Mouse (Mus musculus) erythroid progenitor cell, adult 5-6 weeks (primary cell): Measurements from ENCODE around the gene Vps13d. TPM values are rescaled to one million over a fixed set of nuclear protein-coding genes. Genes with fewer than 3 reads are reported as not detected.

ENCODE experiments used
- ATAC-seq: replicated peaks from 2 replicates; pipeline ENCODE4 v1.8.0; 2016; ENCODE audit warnings: moderate number of reproducible peaks, mild to moderate bottlenecking, moderate TSS enrichment, inconsistent platforms; ENCODE audit not compliant: poor library complexity, low FRiP score, severe bottlenecking
- total RNA-seq, 2 experiments: library from RNA; stranded (forward) in 1 of 2; stranded (reverse) in 1 of 2; fragments of 150-400 nt in 1 of 2; fragments of 186-747, 209-891 nt in 1 of 2; gene quantifications; 2 replicates each; pipeline versions ENCODE4 v1.2.3 to v1.2.4; 2015 to 2017; ENCODE audit warnings: low replicate concordance in 2 of 2

Vps13d gene
- total RNA-seq, 2 experiments from 2014 or later, result 54.5 to 66.2 TPM

- no peak for ATAC-seq
These were observed 95.0 kb downstream of the Vps13d start for GRCm38 (mm10) chr4:145099853-145100252.

DNA sequence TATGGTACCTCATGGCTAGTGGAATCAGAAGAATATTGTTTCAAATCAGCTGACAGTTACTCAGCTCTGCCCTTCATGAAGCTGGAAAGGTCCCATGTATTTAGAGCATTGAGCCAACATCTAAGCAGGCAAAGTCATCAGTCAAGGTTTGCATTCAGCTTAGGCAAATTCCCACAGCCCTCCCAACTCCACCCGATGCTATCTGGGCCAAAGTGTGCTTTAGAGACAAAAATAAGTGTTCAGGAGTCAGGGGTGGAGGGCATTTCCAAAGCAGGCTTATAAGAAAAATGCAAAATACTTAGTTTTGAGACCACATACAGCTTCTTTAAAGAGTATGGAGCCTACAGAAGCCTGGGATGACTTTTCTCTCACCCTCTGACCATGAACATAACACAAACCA lies 95.5 kb downstream of the Vps13d start:
- no peak for ATAC-seq

- no peak for ATAC-seq
These were observed 96.8 kb downstream of the Vps13d start for GRCm38 (mm10) chr4:145097974-145098373.

DNA sequence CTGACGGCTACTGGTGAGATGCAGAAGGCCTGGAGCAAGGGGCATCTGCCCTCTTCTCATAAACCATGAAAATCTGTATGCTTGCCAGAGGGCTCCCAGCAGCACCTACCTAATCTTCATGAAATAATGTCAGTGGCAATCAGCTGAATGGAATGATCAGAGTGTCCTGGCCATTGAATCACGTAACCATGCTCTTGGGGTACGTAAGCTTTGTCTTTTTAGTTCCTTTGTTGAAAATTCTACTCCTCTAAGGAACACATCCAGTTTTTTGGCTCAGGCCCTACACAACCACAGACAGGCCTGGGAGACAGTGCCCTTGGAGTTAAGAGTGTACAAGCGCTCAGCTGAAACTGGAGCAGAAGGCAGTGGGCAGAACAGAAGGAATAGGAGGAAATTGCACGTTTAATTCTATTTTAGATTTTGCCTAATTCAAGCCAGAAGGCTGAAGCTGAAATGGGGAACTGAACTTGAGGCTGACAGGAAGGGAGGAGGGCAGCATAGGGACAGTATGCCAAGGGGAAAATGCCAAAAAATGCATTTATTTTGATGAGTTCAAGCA lies 98.2 kb downstream of the Vps13d start:
- no peak for ATAC-seq

DNA sequence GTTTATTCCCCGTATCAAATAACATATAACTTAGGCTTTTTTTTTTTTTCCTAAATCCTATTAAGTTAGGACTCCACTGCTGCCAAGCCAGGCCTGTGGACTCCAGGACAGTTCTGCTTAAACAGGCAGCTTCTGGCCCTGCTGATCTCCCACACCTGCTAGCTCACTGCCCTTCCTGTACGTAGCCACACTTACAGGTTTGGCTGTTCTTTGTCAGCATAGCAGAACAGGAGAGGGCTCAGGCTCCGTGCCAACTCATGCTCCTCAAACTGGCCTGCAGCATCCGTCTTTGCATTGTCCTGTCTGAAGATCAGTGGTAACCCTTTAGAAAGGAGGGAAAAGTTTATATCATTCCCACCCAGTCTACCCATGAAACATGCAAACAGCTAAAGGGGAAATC lies 108.3 kb downstream of the Vps13d start:
- no peak for ATAC-seq

DNA sequence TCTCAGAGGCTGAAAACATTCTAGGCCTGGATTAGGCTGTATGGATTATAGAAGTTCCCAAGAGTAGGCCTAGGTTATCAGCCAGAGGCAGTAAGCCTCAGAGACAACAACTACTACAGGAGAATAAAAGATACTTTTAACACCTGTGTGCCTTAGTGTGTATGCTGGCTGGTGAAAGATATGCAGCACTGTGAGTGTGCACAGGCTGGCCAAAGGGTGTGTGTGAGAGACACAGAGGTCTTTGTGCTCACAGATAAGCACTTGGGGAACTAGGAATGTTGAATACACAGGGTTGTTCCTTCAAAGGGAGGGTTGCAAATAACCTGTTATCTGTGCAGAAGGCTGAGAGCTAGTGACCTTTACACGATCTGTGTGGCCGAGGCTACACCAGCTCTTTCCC lies 115.5 kb downstream of the Vps13d start:
- no peak for ATAC-seq

- ATAC-seq, result no peak
These were observed 120.5 kb downstream of the Vps13d start for GRCm38 (mm10) chr4:145074276-145074675.

DNA sequence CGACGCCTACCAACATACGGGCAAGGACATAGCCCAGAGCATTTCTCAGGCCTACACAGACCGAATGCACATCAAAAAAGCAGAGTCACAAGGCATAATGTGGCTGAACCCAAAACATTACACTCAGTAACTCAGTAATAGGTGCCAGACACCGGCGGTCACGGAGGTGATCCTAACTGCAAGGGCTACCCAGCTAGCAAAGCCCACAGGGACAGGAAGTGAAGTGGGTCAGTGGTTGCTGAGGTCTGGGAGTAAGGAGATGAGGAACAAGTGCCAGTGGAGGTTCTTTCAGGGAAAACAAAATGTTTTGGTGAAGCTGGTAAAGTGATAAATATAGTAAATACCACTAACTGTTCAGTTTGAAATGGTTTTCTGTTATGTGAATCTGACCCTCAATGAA lies 121.1 kb downstream of the Vps13d start:
- no peak for ATAC-seq

- ATAC-seq, result no peak
These were observed 122.9 kb downstream of the Vps13d start for GRCm38 (mm10) chr4:145071942-145072341.

DNA sequence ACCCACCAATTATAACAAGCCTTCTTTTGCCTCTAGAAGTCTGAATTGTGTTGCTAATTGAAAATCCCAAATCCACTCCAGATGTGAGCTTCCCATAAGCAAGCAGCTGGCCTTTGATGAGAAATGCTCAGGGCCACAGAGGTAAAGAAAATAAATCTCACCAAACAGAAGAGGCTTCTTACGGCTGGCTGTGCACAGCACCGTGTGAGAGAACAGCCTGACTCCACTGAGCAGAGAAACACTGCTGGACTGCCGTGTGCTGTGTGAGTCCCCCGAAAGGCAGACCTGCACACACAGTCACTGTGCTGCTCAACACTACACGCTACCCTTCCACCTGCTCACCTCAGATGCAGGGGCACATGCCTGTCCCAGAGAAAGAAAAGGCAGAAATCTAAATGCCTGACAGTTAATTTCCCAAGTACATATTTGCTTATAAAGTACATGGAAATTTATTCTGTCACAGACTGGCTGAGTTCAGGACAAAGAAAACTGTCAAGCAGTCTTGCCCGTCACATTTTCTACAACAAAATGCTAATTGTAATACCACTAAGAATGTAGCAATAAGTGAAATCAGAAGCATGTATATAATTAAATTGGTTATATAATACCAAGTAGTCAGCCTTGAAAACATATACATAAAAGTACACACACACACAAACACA lies 127.7 kb downstream of the Vps13d start:
- ATAC-seq, result no peak

GRCm38 (mm10) chr4:145066336-145067018 lies 128.3 kb downstream of the Vps13d start:
- ATAC-seq, result no peak

DNA sequence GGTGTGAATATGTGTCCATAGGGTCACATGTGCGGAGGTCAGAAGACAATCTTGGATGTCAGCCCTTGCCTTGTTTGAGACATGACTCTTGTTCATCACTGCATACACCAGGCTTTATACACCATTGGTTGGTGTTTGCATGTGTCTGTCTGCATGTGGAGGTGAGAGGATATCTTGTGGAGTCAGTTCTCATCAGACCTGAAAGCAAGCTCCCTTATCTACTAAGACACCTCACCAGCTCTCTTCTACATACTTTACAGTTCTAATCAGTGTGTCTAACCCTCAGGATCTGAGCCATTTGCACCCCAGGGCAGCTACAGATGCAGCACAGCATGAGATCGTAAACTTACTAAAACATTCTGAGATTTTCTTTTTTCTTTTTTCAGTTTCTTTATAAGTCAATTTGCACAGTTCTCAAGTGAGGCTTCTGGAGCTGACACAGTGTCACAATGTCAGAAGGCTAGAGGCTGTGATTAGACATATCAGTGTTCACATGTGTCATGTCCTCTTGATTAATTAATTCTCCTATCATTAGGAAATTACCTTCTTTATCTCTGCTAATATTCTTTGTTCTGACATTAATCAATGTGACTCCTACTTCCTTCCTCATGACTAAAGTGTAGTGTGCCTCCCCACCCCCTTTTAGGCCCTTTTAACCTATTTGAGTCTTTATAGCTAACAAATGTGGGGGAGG lies 135.9 kb downstream of the Vps13d start:
- ATAC-seq, result no peak

GRCm38 (mm10) chr4:145056346-145056745 lies 138.5 kb downstream of the Vps13d start:
- ATAC-seq, result no peak

DNA sequence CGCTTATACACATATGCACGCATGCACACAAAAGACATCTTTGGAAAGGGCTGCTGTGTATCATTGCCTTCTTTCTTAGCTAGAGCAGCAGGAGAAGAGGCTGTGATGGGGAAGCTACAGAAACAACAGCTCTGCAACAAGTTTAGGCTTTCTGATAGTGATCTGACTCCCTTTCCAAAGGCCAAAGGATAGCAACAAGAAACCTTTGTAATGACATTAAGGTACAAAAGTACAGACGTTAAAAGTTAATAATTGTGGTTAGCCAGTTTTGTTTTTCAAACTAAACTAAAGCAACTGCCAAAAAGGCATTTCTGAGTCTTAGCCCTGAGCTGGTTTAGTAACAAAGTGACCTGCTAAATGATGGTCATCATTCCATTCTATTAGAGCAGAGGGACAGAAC lies 139.0 kb downstream of the Vps13d start:
- no peak for ATAC-seq

DNA sequence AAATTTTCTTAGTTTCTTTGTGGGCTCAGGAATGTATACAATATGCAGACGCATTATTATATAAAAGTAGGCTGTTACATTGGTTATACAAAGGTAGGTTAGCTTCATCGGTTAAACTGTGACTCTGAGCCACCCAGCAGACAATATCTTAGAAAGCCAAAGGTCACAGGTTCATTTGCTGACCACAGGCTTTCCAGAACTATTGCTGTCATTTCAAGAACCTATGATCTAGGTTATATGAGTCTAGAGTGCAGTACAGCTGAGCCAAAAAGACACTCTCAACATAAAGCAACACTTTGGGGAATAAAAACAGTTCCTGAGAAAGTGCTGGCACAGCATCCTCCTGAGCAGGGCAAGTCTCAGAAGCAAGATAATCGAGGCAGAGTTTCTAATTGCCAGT lies 140.4 kb downstream of the Vps13d start:
- no peak for ATAC-seq

DNA sequence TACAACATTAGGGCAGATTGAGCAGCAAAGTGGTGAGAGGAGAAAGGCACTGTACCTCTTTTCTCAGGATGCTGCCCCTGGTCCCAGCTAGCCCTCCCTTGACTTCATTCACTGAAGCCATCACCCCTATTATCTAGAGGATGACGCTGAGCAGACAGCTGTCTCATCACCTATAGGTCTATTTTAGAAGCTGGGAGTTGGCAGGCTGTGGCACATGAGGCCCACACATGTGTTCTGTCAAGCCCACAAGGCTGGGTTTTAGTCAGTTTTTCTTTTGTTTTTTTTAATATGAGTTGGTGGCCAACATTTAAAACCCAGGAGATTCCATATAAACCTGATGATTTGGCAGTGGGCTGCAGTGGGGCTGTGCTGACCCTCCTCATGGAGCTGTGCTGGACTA lies 142.1 kb downstream of the Vps13d start:
- ATAC-seq, result no peak

DNA sequence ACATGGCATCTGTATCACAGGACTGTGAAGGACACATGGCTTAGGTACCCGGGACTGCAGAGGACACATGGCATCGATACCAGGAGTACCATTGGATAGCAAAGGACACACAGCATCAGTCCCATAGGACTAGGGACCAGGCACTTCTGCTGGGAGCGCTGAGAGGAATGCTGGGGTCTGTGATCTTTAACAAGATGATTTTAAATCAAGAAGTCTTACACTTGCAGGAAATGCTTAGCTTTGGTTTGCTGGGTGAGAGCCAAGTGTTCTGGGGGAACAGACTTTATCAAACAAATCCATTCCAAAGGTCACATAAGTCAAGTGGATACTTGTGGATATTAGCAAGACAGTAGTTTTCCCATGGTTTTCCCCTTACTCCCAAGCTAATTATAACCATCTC lies 142.5 kb downstream of the Vps13d start:
- ATAC-seq, result no peak

DNA sequence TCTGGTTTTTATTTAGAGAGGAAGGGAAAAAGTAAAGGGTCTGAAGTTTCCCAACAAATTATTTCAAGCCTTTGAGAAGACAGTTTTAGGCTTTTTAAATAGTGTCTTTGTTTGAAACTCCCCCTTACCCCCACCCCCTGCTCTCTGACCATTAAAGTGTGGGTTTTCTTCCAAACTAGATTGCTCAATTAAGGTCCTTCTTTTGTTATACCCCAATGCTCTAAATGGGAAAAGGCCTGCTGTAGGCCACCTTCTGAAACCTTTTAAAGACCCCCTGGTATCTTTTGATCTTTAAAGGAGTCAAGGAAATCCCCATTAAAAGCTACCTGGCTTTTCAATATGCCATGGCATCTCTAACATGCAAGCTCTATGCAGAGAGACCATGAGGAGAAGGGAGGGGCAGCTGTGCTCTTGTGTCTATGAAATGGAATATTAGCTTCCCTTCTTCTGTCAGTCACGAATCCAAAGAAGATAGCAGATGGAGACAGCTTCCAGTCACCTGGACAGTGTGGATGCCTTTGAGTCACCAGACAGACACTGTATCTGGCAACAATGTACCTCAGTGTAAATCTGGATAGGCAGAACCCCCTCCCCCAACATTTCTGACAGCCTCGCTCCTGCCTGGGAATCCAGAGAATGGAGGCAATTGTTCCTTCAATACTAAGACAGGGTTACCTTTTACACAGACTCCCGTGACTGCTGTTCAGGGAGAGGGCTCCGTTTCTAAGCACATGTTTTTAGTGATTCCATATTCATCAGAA lies 143.4 kb downstream of the Vps13d start:
- ATAC-seq, result no peak

- peak; percentile 73 for ATAC-seq
These were observed 144.1 kb downstream of the Vps13d start for GRCm38 (mm10) chr4:145050518-145051208.

DNA sequence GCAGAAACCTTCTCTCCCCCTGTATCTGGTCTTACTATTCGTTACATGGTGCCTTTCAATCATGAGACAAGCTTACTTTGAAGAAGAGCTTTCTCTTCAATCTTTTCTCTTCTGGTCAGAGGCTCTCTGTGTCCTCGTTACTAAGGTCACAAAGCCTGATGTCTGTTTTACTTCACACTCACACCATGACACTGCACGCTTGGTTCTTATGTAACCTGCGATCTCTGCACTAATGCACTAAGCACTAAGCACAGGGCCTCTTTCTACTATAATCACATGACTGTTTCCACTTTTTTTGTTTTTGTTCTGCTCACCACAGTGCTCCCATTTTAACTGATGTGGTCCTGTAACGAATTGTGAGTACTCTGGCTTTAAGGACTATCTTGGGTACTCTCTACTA lies 146.8 kb downstream of the Vps13d start:
- ATAC-seq, result no peak
